Mouse (Mus musculus): ENCODE data around the gene Zc4h2. TPM values are rescaled to one million over a fixed set of nuclear protein-coding genes. Genes with fewer than 3 reads are reported as not detected.

The Zc4h2 gene
- polyA plus RNA-seq (2012; rRNA removed) = 35.1 and 39.3 TPM in 2 replicates

DNA sequence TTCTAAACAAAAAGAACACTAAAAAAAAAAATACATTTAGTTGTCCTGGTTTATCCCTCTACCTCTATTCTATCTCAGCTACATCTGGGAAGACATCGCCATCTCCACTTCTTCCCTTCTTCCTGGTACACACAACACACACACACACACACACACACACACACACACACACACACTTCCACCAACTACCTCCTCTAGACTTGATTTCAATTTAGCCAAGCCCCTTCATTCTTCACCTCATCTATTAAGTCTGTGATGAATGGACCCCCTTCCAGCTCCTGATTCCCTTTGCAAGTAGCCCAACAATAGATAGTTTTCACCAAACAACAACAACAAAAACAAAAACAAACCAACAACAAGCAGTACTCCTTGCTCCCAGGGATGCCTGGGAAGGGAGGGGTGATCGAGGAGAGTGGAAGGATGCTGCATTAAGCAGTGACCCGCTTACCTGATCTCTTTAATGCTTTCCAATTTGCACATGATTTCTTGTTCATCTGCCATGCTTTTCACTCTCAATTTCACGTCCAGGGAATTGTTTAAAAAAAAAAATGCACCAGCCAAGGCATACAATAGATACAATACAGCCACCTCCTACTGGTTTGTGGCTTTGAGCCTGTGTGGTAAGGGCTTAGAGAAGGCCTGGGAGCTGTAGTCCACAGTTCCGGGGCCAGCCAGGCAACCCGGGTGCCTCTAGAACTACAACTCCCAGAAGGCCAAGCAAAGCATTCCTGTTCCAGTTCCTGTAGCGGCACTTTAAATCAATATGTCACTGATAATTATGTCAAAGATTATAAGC lies at the start of gene Zc4h2:
TSS of gene Zc4h2 (minus strand) at position 706 of the 796 bp plus-strand sequence.

Other genes with a start within 250 kb of the Zc4h2 start
- gene Amer1, start 213.6 kb downstream of the Zc4h2 start, polyA plus RNA-seq (2012; rRNA removed) = 6.0 and 10.6 TPM in 2 replicates
- gene Asb12, start 100.5 kb downstream of the Zc4h2 start, polyA plus RNA-seq (2012; rRNA removed) = 0.26 TPM in 1 of 2 replicates, not detected in the other
- not detected in 2 replicates for gene Pfn5, start 100.4 kb downstream of the Zc4h2 start, polyA plus RNA-seq (2012; rRNA removed)
- gene Zc3h12b, start 53.2 kb upstream of the Zc4h2 start, polyA plus RNA-seq (2012; rRNA removed) = 2.4 and 2.7 TPM in 2 replicates

Measured in central nervous system, embryonic 11.5 days (tissue).